Mouse (Mus musculus): ENCODE data around the gene Mctp1. TPM values are rescaled to one million over a fixed set of nuclear protein-coding genes. Genes with fewer than 3 reads are reported as not detected.
"Not testable (repeated sequence)": the region's sequence is repeated elsewhere in the genome, so short reads cannot be mapped to it uniquely, and the experiment has no call there.

Gene Mctp1
- polyA plus RNA-seq, 1 experiment, result 0.44 TPM

- Histone ChIP-seq H3K36me3 (ENCODE audit: control insufficient read depth, insufficient read depth, low read length) (no peaks in the 10 kb centered on the region), H3K4me1 (ENCODE audit: control insufficient read depth, insufficient read depth, low read length) (no peaks in the 10 kb centered on the region), H3K4me3 (ENCODE audit: control insufficient read depth, low read depth, low read length) (no peak overlapping the region), H3K27me3 (ENCODE audit: control insufficient read depth, insufficient read depth, low read length) (no peaks in the 10 kb centered on the region), H3K27ac (ENCODE audit: control insufficient read depth, insufficient read depth, low read depth, low read length) (no peak overlapping the region)
- TF ChIP-seq CTCF (IDR thresholded peaks at IDR 0.05; ENCODE audit: control insufficient read depth, insufficient read depth, insufficient replicate concordance, low read depth, low read length), result no peak
- TF ChIP-seq POLR2A (IDR thresholded peaks at IDR 0.05; ENCODE audit: control insufficient read depth, low read depth, low read length), result no peak
These were observed 183.1 kb downstream of the Mctp1 start for GRCm38 (mm10) chr13:76567448-76567847.

- H3K4me3 ChIP-seq (ENCODE audit: control insufficient read depth, low read depth, low read length), result no peak overlapping the region
- TF ChIP-seq CTCF (IDR thresholded peaks at IDR 0.05; ENCODE audit: control insufficient read depth, insufficient read depth, insufficient replicate concordance, low read depth, low read length) (no peak), POLR2A (IDR thresholded peaks at IDR 0.05; ENCODE audit: control insufficient read depth, low read depth, low read length) (no peak)
- no peak overlapping the region for H3K27ac ChIP-seq (ENCODE audit: control insufficient read depth, insufficient read depth, low read depth, low read length)
These were observed 184.4 kb downstream of the Mctp1 start for GRCm38 (mm10) chr13:76568569-76569211.

GRCm38 (mm10) chr13:76579414-76579813 is 195.1 kb downstream of the Mctp1 start:
- H3K27me3 ChIP-seq (ENCODE audit: control insufficient read depth, insufficient read depth, low read length), result no peaks in the 10 kb centered on the region
- no peaks in the 10 kb centered on the region for H3K36me3 ChIP-seq (ENCODE audit: control insufficient read depth, insufficient read depth, low read length)
- no peaks in the 10 kb centered on the region for H3K4me1 ChIP-seq (ENCODE audit: control insufficient read depth, insufficient read depth, low read length)
- no peak overlapping the region for H3K27ac ChIP-seq (ENCODE audit: control insufficient read depth, insufficient read depth, low read depth, low read length)
- H3K4me3 ChIP-seq (ENCODE audit: control insufficient read depth, low read depth, low read length), result no peak overlapping the region
- no peak for TF ChIP-seq CTCF (IDR thresholded peaks at IDR 0.05; ENCODE audit: control insufficient read depth, insufficient read depth, insufficient replicate concordance, low read depth, low read length)
- no peak for TF ChIP-seq POLR2A (IDR thresholded peaks at IDR 0.05; ENCODE audit: control insufficient read depth, low read depth, low read length)

More at GRCm38 (mm10) chr13:76568569-76569211, 184.4 kb downstream of the Mctp1 start:
- H3K4me1 ChIP-seq (ENCODE audit: control insufficient read depth, insufficient read depth, low read length), result no peaks in the 10 kb centered on the region
- H3K27me3 ChIP-seq (ENCODE audit: control insufficient read depth, insufficient read depth, low read length), result no peaks in the 10 kb centered on the region
- no peaks in the 10 kb centered on the region for H3K36me3 ChIP-seq (ENCODE audit: control insufficient read depth, insufficient read depth, low read length)

- TF ChIP-seq POLR2A (IDR thresholded peaks at IDR 0.05; ENCODE audit: control insufficient read depth, low read depth, low read length) (no peak), CTCF (IDR thresholded peaks at IDR 0.05; ENCODE audit: control insufficient read depth, insufficient read depth, insufficient replicate concordance, low read depth, low read length) (no peak)
- Histone ChIP-seq H3K4me1 (ENCODE audit: control insufficient read depth, insufficient read depth, low read length) (no peaks in the 10 kb centered on the region), H3K36me3 (ENCODE audit: control insufficient read depth, insufficient read depth, low read length) (no peaks in the 10 kb centered on the region), H3K4me3 (ENCODE audit: control insufficient read depth, low read depth, low read length) (no peak overlapping the region), H3K27ac (ENCODE audit: control insufficient read depth, insufficient read depth, low read depth, low read length) (no peak overlapping the region), H3K27me3 (ENCODE audit: control insufficient read depth, insufficient read depth, low read length) (no peaks in the 10 kb centered on the region)
These were observed 201.1 kb downstream of the Mctp1 start for GRCm38 (mm10) chr13:76585447-76585846.

GRCm38 (mm10) chr13:76590709-76591108 is 206.4 kb downstream of the Mctp1 start:
- H3K27ac ChIP-seq (ENCODE audit: control insufficient read depth, insufficient read depth, low read depth, low read length); H3K4me1 ChIP-seq (ENCODE audit: control insufficient read depth, insufficient read depth, low read length); H3K4me3 ChIP-seq (ENCODE audit: control insufficient read depth, low read depth, low read length); H3K27me3 ChIP-seq (ENCODE audit: control insufficient read depth, insufficient read depth, low read length); H3K36me3 ChIP-seq (ENCODE audit: control insufficient read depth, insufficient read depth, low read length): not testable (repeated sequence)

GRCm38 (mm10) chr13:76591189-76591588 is 206.9 kb downstream of the Mctp1 start:
- no peak overlapping the region for H3K4me3 ChIP-seq (ENCODE audit: control insufficient read depth, low read depth, low read length)
- no peaks in the 10 kb centered on the region for H3K36me3 ChIP-seq (ENCODE audit: control insufficient read depth, insufficient read depth, low read length)
- H3K4me1 ChIP-seq (ENCODE audit: control insufficient read depth, insufficient read depth, low read length), result no peaks in the 10 kb centered on the region
- TF ChIP-seq POLR2A (IDR thresholded peaks at IDR 0.05; ENCODE audit: control insufficient read depth, low read depth, low read length), result no peak
- no peak for TF ChIP-seq CTCF (IDR thresholded peaks at IDR 0.05; ENCODE audit: control insufficient read depth, insufficient read depth, insufficient replicate concordance, low read depth, low read length)
- H3K27me3 ChIP-seq (ENCODE audit: control insufficient read depth, insufficient read depth, low read length), result no peaks in the 10 kb centered on the region
- no peak overlapping the region for H3K27ac ChIP-seq (ENCODE audit: control insufficient read depth, insufficient read depth, low read depth, low read length)

GRCm38 (mm10) chr13:76591692-76592091 is 207.4 kb downstream of the Mctp1 start:
- no peak overlapping the region for H3K27ac ChIP-seq (ENCODE audit: control insufficient read depth, insufficient read depth, low read depth, low read length)
- H3K36me3 ChIP-seq (ENCODE audit: control insufficient read depth, insufficient read depth, low read length), result no peaks in the 10 kb centered on the region
- H3K4me1 ChIP-seq (ENCODE audit: control insufficient read depth, insufficient read depth, low read length), result no peaks in the 10 kb centered on the region
- TF ChIP-seq POLR2A (IDR thresholded peaks at IDR 0.05; ENCODE audit: control insufficient read depth, low read depth, low read length) (no peak), CTCF (IDR thresholded peaks at IDR 0.05; ENCODE audit: control insufficient read depth, insufficient read depth, insufficient replicate concordance, low read depth, low read length) (no peak)
- H3K27me3 ChIP-seq (ENCODE audit: control insufficient read depth, insufficient read depth, low read length), result no peaks in the 10 kb centered on the region
- H3K4me3 ChIP-seq (ENCODE audit: control insufficient read depth, low read depth, low read length), result no peak overlapping the region

- Histone ChIP-seq H3K27ac (ENCODE audit: control insufficient read depth, insufficient read depth, low read depth, low read length) (no peak overlapping the region), H3K27me3 (ENCODE audit: control insufficient read depth, insufficient read depth, low read length) (no peaks in the 10 kb centered on the region), H3K4me3 (ENCODE audit: control insufficient read depth, low read depth, low read length) (no peak overlapping the region), H3K36me3 (ENCODE audit: control insufficient read depth, insufficient read depth, low read length) (no peaks in the 10 kb centered on the region), H3K4me1 (ENCODE audit: control insufficient read depth, insufficient read depth, low read length) (no peaks in the 10 kb centered on the region)
- no peak for TF ChIP-seq POLR2A (IDR thresholded peaks at IDR 0.05; ENCODE audit: control insufficient read depth, low read depth, low read length)
- TF ChIP-seq CTCF (IDR thresholded peaks at IDR 0.05; ENCODE audit: control insufficient read depth, insufficient read depth, insufficient replicate concordance, low read depth, low read length), result no peak
These were observed 208.6 kb downstream of the Mctp1 start for GRCm38 (mm10) chr13:76592908-76593307.
